Mouse (Mus musculus) myocyte (in vitro differentiated cells): Measurements from ENCODE around the gene Csf2rb.

Experiments used
- CEBPB ChIP-seq: IDR thresholded peaks from 2 replicates; pipeline ENCODE4 v1.6.1; 2011; ENCODE audit warnings: mild to moderate bottlenecking, moderate library complexity; ENCODE audit not compliant: poor library complexity, insufficient read depth, severe bottlenecking
- E2F4 ChIP-seq: IDR thresholded peaks from one replicate; pipeline ENCODE4 v1.6.1; 2011; ENCODE audit warnings: mild to moderate bottlenecking, control low read depth, moderate library complexity; ENCODE audit not compliant: insufficient read depth
- MYOG ChIP-seq, 3 experiments: IDR thresholded peaks; one replicate each; pipeline ENCODE4 v1.6.1; 2011; ENCODE audit warnings: control low read depth in 2 of 3, low read depth in 2 of 3, mild to moderate bottlenecking in 2 of 3; ENCODE audit not compliant: insufficient read length in 2 of 3, control insufficient read depth in 1 of 3, insufficient read depth in 1 of 3
- POLR2A ChIP-seq: IDR thresholded peaks from one replicate; pipeline ENCODE4 v1.6.1; 2011; ENCODE audit warnings: low read depth, mild to moderate bottlenecking, control low read depth, moderate library complexity; ENCODE audit not compliant: insufficient read length
- POLR2AphosphoS2 ChIP-seq: IDR thresholded peaks from one replicate; pipeline ENCODE4 v1.6.1; 2011; ENCODE audit warnings: low read depth, control low read depth; ENCODE audit not compliant: insufficient read length
- SRF ChIP-seq: IDR thresholded peaks from one replicate; pipeline ENCODE4 v1.6.1; 2011; ENCODE audit warnings: low read depth; ENCODE audit not compliant: control insufficient read depth, insufficient read length
- TCF12 ChIP-seq: IDR thresholded peaks from one replicate; pipeline ENCODE4 v1.6.1; 2011; ENCODE audit warnings: mild to moderate bottlenecking, control low read depth; ENCODE audit not compliant: poor library complexity, insufficient read depth, severe bottlenecking
- TCF3 ChIP-seq: IDR thresholded peaks from one replicate; pipeline ENCODE4 v1.6.1; 2011; ENCODE audit warnings: low read depth, control low read depth; ENCODE audit not compliant: insufficient read length
- USF1 ChIP-seq: IDR thresholded peaks from one replicate; pipeline ENCODE4 v1.6.1; 2011; ENCODE audit warnings: low read depth, mild to moderate bottlenecking, control low read depth, moderate library complexity

DNA sequence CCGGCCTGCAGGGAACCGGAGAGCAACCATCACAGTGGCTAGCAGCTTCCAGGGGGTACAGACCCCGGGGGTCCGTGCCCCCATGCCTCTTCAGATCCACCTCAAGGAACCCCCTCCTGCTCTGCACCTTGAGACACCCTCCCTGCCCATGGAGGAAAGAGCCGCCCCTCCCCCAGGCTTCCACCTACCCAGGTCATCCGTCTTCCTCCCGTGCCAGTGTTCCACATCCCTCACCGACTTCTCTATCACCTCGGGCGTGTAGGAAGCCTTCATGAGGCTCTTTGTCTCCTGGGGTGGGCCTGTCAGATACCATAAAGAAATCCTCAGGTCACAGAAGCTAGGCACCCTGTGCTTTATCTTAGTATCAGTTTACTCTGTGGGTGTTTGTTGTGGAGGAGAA, 53.0 kb downstream of the Csf2rb start:
- TF ChIP-seq CEBPB: no peak
- TF ChIP-seq POLR2A: no peak
- TF ChIP-seq TCF3: no peak
- TF ChIP-seq E2F4: no peak
- TF ChIP-seq SRF: no peak
- TF ChIP-seq MYOG (IDR thresholded peaks at IDR 0.05; ENCODE audit: control insufficient read depth in 1 of 3, insufficient read depth in 1 of 3, insufficient read length in 2 of 3, low read depth in 2 of 3): no peak
- no peak for TF ChIP-seq POLR2AphosphoS2
- no peak for TF ChIP-seq USF1
- TF ChIP-seq TCF12: no peak
